Mouse (Mus musculus) kidney, postnatal 0 days (tissue): Measurements from ENCODE around the gene Ilf3. TPM values are rescaled to one million over a fixed set of nuclear protein-coding genes. Genes with fewer than 3 reads are reported as not detected.

Source experiments
- ATAC-seq: fragments of 200-750 bp; cut with Nextera tagmentation; replicated peaks from 2 replicates; pipeline ENCODE4 v1.8.0; 2017; ENCODE audit warnings: low read depth, moderate number of reproducible peaks, moderate TSS enrichment, moderate library complexity; ENCODE audit not compliant: low FRiP score
- DNase-seq: peaks from one replicate; pipeline ENCODE4 v3.0.0-alpha.2; 2016; ENCODE audit warnings: low spot score
- H3K27ac ChIP-seq: fragments of 300-500 bp; sonication (generic); 2 replicates; pipeline ENCODE4 v1.5.1; 2014; ENCODE audit warnings: mild to moderate bottlenecking
- H3K27me3 ChIP-seq: fragments of 300-500 bp; sonication (generic); 2 replicates; pipeline ENCODE4 v1.6.1; 2014; ENCODE audit warnings: low read length, mixed read lengths; ENCODE audit not compliant: insufficient read depth
- H3K36me3 ChIP-seq: fragments of 300-500 bp; sonication (generic); 2 replicates; pipeline ENCODE4 v1.6.1; 2014; ENCODE audit warnings: low read length, mixed read lengths; ENCODE audit not compliant: insufficient read depth
- H3K4me1 ChIP-seq: fragments of 300-500 bp; sonication (generic); replicated peaks from 2 replicates; pipeline ENCODE4 v1.6.1; 2014; ENCODE audit warnings: antibody characterized with exemption, low read length, mixed read lengths; ENCODE audit not compliant: insufficient read depth
- H3K4me2 ChIP-seq: fragments of 300-500 bp; sonication (generic); 2 replicates; pipeline ENCODE4 v1.6.1; 2014; ENCODE audit warnings: mild to moderate bottlenecking, low read length, moderate library complexity, mixed read lengths
- H3K4me3 ChIP-seq: fragments of 300-500 bp; sonication (generic); replicated peaks from 2 replicates; pipeline ENCODE4 v1.5.1; 2014; ENCODE audit warnings: low read depth, low read length
- H3K9ac ChIP-seq: fragments of 300-500 bp; sonication (generic); 2 replicates; pipeline ENCODE4 v1.6.1; 2014; ENCODE audit warnings: low read depth, low read length
- H3K9me3 ChIP-seq: fragments of 300-500 bp; sonication (generic); replicated peaks from 2 replicates; pipeline ENCODE4 v1.6.1; 2016; ENCODE audit warnings: low read length, inconsistent platforms, mixed read lengths
- CTCF ChIP-seq: IDR thresholded peaks from 2 replicates; pipeline ENCODE4 v1.5.1; 2016; ENCODE audit warnings: antibody characterized with exemption, low read depth, mild to moderate bottlenecking, moderate library complexity
- WGBS: fragments of 180-500 bp; shearing (Covaris S2); extraction: QIAGEN DNeasy Blood & Tissue Kit; methylation state at CpG from one replicate; pipeline ENCODE4 v1.1.7; 2014; 5-methylcytosine and 5-hydroxymethylcytosine counted together
- polyA plus RNA-seq: library from polyadenylated mRNA; unstranded; fragments of >200 nt; fragmentation: Nextera tagmentation; extraction: Ambion mirVana; gene quantifications from 2 replicates; pipeline ENCODE4 v1.2.1, GENCODE M21; 2015

Gene Ilf3
- polyA plus RNA-seq, 1 experiment from 2014 or later, result 113 TPM

GRCm38 (mm10) chr9:21417866-21418265 lies 50.2 kb downstream of the Ilf3 start:
- H3K9me3 ChIP-seq, result no peaks in the 10 kb centered on the region
- no peak overlapping the region for H3K4me2 ChIP-seq
- H3K27ac ChIP-seq, result no peak overlapping the region
- no peak for TF ChIP-seq CTCF
- H3K4me1 ChIP-seq, result no peaks in the 10 kb centered on the region
- no peak overlapping the region for H3K9ac ChIP-seq
- H3K36me3 ChIP-seq, result peaks cover 17% of the 10 kb centered on the region; the same call in 1 of the 2 replicates
- 76% methylated on average over 2 of the region's 2 CpGs for WGBS
- no peaks in the 10 kb centered on the region for H3K27me3 ChIP-seq
- no peak overlapping the region for H3K4me3 ChIP-seq
- DNase-seq (no peak), ATAC-seq (no peak)

DNA sequence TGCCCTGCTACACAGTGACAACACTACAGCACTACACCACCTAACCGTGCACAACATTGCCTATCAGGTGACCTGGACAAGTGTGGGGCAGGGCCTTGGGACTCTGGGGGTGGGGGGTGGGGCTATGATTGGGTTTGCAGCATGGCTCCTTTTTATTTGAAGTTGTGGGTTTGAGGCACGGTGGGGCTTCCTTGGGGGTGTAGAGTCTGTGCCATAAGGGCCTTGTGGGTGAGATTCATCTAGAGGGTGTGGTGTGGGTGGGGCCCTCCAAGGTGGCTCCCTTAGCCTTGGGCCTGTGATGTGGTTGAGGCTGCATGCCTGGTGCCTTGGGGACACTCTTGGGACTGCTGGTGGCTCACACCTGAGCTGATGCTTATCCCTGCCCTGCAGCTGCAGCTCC lies 52.0 kb downstream of the Ilf3 start:
- Histone ChIP-seq H3K4me1 (no peaks in the 10 kb centered on the region), H3K27me3 (no peaks in the 10 kb centered on the region), H3K27ac (no peak overlapping the region), H3K9me3 (no peaks in the 10 kb centered on the region), H3K4me3 (no peak overlapping the region), H3K36me3 (peaks cover 14% of the 10 kb centered on the region; the same call in 1 of the 2 replicates), H3K4me2 (no peak overlapping the region), H3K9ac (no peak overlapping the region)
- DNase-seq, result no peak
- 81% methylated on average over 2 of the region's 2 CpGs for whole genome bisulfite sequencing
- ATAC-seq, result no peak
- no peak for TF ChIP-seq CTCF

DNA sequence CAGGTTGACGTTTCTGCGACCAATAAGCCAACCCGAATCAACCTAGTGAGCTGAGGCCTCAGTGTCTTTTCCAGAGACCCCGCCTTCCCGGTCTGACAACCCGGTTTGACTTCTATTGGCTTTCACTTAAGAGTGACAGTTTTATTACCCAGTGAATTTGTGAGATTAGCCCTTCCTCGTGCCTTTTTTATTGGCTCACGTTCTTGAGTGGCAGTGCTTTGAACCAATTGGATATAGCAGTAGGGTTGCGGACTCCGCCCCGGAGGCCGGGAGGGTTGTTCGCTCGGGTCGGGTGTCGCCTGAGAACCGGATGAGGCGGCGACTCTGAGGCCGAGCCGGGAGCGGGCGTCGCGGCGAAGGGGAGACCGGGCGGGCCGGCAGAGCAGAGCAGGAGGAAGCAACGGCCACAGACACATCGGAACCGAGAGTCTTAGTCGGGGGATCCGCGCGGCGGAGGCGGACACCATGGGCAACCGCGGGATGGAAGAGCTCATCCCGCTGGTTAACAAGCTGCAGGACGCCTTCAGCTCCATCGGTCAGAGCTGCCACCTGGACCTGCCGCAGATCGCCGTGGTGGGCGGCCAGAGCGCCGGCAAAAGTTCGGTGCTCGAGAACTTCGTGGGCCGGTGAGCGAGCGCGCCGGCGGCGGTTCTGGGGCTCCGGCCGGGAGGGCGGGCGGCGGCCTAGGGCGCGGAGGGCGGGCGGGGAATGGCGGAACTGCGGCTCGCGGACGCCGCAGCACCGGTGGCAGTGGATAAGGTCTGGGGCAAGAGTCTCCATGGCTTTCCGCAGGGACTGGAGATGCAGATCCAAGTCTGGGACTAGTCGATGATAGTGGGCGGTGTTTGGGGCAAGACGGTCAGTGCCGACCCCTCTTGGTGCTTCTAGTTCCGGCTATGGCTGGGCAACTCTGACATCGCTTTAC lies 57.2 kb downstream of the Ilf3 start, which contains the start of gene Dnm2:
Gene Dnm2, plus strand, starts transcription at position 278 of the 925 bp plus-strand sequence.
- Histone ChIP-seq H3K27ac (peak within 1 kb of the TSS; percentile 95), H3K9me3 (no peaks in the 10 kb centered on the region), H3K27me3 (no peaks in the 10 kb centered on the region), H3K4me1 (peaks cover 21% of the 10 kb centered on the region), H3K4me2 (peak within 1 kb of the TSS; percentile 88), H3K9ac (peak within 1 kb of the TSS; percentile 95), H3K36me3 (0 out of 2 replicates have a peak, but pooled peaks cover 3% of the 10 kb centered on the region), H3K4me3 (peak within 1 kb of the TSS; percentile 98)
- no peak for TF ChIP-seq CTCF
- WGBS, result under 1% methylated on average over 81 of the region's 82 CpGs
- peak; percentile 99 for DNase-seq
- peak; percentile 98 for ATAC-seq

GRCm38 (mm10) chr9:21425556-21425945 lies 57.9 kb downstream of the Ilf3 start:
- 3% methylated on average over 6 of the region's 6 CpGs for WGBS
- H3K27me3 ChIP-seq, result no peaks in the 10 kb centered on the region
- H3K4me3 ChIP-seq, result peak overlapping the region; percentile 98
- no peaks in the 10 kb centered on the region for H3K36me3 ChIP-seq
- H3K9me3 ChIP-seq, result no peaks in the 10 kb centered on the region
- H3K4me2 ChIP-seq, result peak overlapping the region; percentile 88
- DNase-seq, result no peak
- peak overlapping the region; percentile 95 for H3K9ac ChIP-seq
- peak overlapping the region; percentile 95 for H3K27ac ChIP-seq
- ATAC-seq, result no peak
- H3K4me1 ChIP-seq, result peaks cover 25% of the 10 kb centered on the region
- TF ChIP-seq CTCF, result no peak

- 0% methylated on average over 1 of the region's 1 CpGs for WGBS
- H3K4me3 ChIP-seq, result peak overlapping the region; percentile 98
- H3K9ac ChIP-seq, result peak overlapping the region; percentile 95
- DNase-seq (peak; percentile 68), ATAC-seq (no peak)
- no peaks in the 10 kb centered on the region for H3K9me3 ChIP-seq
- H3K27me3 ChIP-seq, result no peaks in the 10 kb centered on the region
- peak overlapping the region; percentile 95 for H3K27ac ChIP-seq
- no peaks in the 10 kb centered on the region for H3K36me3 ChIP-seq
- peak overlapping the region; percentile 88 for H3K4me2 ChIP-seq
- no peak for TF ChIP-seq CTCF
- H3K4me1 ChIP-seq, result peaks cover 25% of the 10 kb centered on the region
Measured at GRCm38 (mm10) chr9:21426013-21426412, 58.3 kb downstream of the Ilf3 start.

DNA sequence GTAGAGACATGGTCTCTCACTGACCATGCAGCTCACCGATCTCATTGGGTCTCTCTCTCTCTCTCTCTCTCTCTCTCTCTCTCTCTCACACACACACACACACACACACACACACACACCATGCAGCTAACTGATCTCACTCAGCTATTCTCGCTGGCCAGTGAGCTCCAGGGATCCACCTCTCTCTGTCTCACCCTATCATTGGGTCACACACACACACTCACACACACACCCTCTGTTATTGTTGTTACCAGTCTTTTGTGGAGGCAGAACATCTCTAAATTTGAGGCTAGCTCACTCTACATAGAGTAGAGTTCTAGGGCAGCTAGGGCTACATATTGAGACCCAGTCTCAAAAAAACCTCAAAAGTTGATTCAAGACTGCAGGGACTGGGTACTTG lies 58.9 kb downstream of the Ilf3 start:
- H3K4me3 ChIP-seq, result no peak overlapping the region

More for the DNA sequence above, 58.9 kb downstream of the Ilf3 start:
- ATAC-seq, result no peak
- H3K27me3 ChIP-seq, result no peaks in the 10 kb centered on the region
- no peaks in the 10 kb centered on the region for H3K36me3 ChIP-seq
- H3K27ac ChIP-seq, result no peak overlapping the region
- H3K9me3 ChIP-seq, result no peaks in the 10 kb centered on the region
- WGBS, result 56% methylated on average over 2 of the region's 2 CpGs
- H3K9ac ChIP-seq, result no peak overlapping the region
- no peak for DNase-seq
- no peak for TF ChIP-seq CTCF
- H3K4me1 ChIP-seq, result peaks cover 25% of the 10 kb centered on the region
- H3K4me2 ChIP-seq, result peak overlapping the region; percentile 88
